Mouse (Mus musculus) CD4-positive, CD25-positive, alpha-beta regulatory T cell (primary cell): ENCODE results near the gene Krt17. TPM values are rescaled to one million over a fixed set of nuclear protein-coding genes. Genes with fewer than 3 reads are reported as not detected.

Experiments
- polyA plus RNA-seq: library from polyadenylated mRNA; unstranded; fragments of 100-300 nt; shearing (Covaris generic); gene quantifications from one replicate; pipeline ENCODE4 v1.2.1, GENCODE M21; 2017

Krt17 gene
- polyA plus RNA-seq: 0.30 TPM

DNA sequence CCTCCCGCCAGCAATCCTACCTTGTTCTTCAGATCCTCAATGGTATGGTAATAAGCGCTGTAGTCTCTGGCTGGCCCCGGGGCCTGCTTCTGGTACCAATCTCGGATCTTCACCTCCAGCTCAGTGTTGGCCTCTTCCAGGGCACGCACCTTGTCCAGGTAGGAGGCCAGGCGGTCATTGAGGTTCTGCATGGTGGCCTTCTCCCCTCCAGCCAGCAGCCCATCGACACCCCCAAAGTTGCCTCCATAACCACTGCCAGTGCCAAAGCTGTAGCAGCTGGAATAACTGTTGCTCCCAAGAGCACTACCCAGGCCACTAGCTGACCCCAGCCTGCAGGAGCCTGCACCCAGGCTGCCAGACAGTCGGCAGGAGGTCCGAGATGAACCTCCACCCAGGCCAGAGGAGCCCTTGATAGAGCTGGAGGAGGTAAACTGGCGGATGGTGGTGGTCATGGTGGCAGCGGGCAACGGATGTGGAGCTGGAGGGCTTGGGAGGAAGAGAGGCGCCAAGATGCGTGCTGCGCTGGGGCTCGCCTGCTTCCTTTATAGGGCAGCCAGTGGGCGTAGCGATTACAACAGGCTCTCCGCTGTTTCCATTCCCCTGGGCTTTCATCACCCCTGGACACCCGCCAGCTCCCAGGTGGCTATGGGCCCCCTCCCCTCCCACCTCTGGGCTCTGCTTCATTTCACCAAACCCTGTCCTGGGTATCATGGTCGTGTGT, at the start of gene Krt17:
Gene Krt17, minus strand, starts transcription at position 516 of the 721 bp plus-strand sequence.

GRCm38 (mm10) chr11:100269821-100270332, 9.0 kb upstream of the Krt17 start, which contains the start of gene Krt42:
TSS of gene Krt42 (minus strand) at chr11:100269871.

GRCm38 (mm10) chr11:100248852-100249465, 11.9 kb downstream of the Krt17 start, which contains the start of gene Krt16:
TSS of gene Krt16 (minus strand) at chr11:100248902.

DNA sequence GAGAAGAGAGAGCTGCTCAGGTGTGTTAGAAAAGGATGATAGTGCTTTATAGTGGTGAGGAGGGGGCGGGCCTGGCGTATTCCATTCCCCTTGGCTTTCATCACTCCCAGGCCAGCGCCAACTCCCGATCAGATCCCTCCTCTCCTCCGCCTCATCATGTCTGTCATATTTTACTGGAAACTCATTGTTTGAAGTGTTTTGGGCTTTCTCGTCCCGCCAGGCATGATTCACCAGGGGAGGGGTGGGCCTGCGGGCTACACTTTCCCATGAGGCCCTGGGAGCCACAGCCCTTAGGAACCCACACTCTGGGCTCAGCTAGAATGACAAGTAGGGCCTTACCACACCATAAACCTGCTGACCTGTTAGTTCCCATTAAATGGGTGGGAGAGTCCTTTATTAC, 53.3 kb downstream of the Krt17 start, which contains the start of gene Krt14:
Gene Krt14, minus strand, starts transcription at position 51 of the 400 bp plus-strand sequence.

Other genes with a start within 250 kb of the Krt17 start
- gene Krt33a, start 244.8 kb downstream of the Krt17 start, polyA plus RNA-seq: not detected
- gene Krt33b, start 231.2 kb downstream of the Krt17 start, polyA plus RNA-seq: not detected
- not detected for gene Krt34, start 219.5 kb downstream of the Krt17 start, polyA plus RNA-seq
- gene Krt31, start 210.5 kb downstream of the Krt17 start, polyA plus RNA-seq: not detected
- gene Krt32, start 172.8 kb downstream of the Krt17 start, polyA plus RNA-seq: not detected
- gene Krt35, start 164.8 kb downstream of the Krt17 start, polyA plus RNA-seq: not detected
- gene Krt36, start 155.4 kb downstream of the Krt17 start, polyA plus RNA-seq: not detected
- not detected for gene Krt13, start 139.5 kb downstream of the Krt17 start, polyA plus RNA-seq
- gene Krt15, start 125.1 kb downstream of the Krt17 start, polyA plus RNA-seq: not detected
- not detected for gene Krt19, start 112.4 kb downstream of the Krt17 start, polyA plus RNA-seq
- not detected for gene Krt9, start 67.8 kb downstream of the Krt17 start, polyA plus RNA-seq
- not detected for gene Krt14, start 53.5 kb downstream of the Krt17 start, polyA plus RNA-seq
- not detected for gene Krt16, start 12.1 kb downstream of the Krt17 start, polyA plus RNA-seq
- not detected for gene Krt42, start 8.8 kb upstream of the Krt17 start, polyA plus RNA-seq
- gene Eif1, start 58.9 kb upstream of the Krt17 start, polyA plus RNA-seq: 2,424 TPM
- gene Gast, start 73.4 kb upstream of the Krt17 start, polyA plus RNA-seq: not detected
- gene Hap1, start 95.1 kb upstream of the Krt17 start, polyA plus RNA-seq: 2.1 TPM
- gene Jup, start 136.7 kb upstream of the Krt17 start, polyA plus RNA-seq: 2.8 TPM
- gene P3h4, start 153.8 kb upstream of the Krt17 start, polyA plus RNA-seq: not detected
- gene Fkbp10, start 154.7 kb upstream of the Krt17 start, polyA plus RNA-seq: 0.30 TPM
- gene Nt5c3b, start 180.8 kb upstream of the Krt17 start, polyA plus RNA-seq: 163 TPM
- 0.29 TPM for gene Klhl10, start 180.9 kb upstream of the Krt17 start, polyA plus RNA-seq
- 4.2 TPM for gene Klhl11, start 211.7 kb upstream of the Krt17 start, polyA plus RNA-seq